Mouse (Mus musculus) liver, adult (tissue): ENCODE measurements around the gene Slfnl1.

Source experiments
- GATA4 ChIP-seq: IDR thresholded peaks from 2 replicates; pipeline ENCODE4 v1.6.1; 2014; ENCODE audit warnings: mild to moderate bottlenecking, low read length; ENCODE audit not compliant: insufficient replicate concordance

Gene Slfnl1

DNA sequence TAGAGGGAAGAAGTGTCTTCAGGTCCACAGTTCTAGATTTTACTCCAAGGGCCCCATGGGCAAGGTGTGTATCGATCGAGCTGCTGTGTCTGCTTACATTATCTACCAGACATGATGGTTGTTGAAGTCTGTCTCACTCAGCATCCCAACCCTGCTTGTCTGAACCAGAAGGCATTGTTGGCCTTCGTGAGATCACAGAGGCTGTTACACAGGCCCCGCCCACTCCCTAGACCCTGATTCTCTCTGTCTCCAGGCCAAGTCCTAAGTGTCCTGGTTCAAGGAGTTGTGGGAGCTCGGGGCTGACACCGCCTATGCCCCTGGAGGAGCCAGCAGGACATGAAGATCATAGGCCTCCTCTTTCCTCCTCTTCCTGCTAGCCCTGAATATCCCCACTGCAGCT is at the start of gene Slfnl1:
Gene Slfnl1, plus strand, starts transcription at position 246 of the 400 bp plus-strand sequence.
- TF ChIP-seq GATA4 = no peak

DNA sequence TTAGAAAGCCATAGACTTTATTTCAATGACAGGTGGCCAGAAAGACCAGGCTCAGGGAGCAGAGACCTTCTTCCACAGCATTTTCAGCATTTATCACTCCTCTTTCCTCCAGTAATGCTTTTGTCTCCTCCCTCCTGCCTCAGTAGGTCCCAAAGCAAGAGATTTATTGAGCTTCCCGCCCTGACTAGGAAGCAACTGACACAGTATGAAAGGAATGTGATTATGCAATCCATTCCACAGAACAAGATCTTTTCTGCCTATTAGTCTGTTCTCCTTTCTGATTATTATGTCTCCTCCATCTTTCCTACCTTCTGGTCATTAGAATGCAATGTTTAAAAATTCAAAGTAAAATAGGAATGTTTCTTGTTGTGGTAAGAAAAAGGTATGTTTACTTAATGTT is 44.3 kb upstream of the Slfnl1 start:
- no peak for TF ChIP-seq GATA4

DNA sequence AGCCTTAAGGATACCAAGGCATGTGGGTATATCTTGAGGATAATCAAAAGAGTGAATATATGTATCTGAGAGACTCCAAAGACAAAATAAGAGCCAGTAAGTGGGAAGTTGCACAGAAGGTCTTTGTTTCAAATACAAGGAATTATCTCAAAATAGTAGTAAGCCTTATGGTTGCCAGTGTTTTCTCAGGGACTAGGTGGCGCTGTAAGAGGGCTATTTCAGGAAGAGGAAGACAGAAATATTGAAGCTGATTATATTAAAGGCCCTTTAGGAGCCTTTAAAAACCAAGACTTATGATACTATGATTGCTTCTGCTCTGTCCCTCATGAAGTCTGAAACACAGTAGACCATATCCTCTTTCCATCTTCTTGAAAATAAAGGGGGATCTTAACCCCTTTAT is 25.1 kb upstream of the Slfnl1 start:
- TF ChIP-seq GATA4 = no peak

DNA sequence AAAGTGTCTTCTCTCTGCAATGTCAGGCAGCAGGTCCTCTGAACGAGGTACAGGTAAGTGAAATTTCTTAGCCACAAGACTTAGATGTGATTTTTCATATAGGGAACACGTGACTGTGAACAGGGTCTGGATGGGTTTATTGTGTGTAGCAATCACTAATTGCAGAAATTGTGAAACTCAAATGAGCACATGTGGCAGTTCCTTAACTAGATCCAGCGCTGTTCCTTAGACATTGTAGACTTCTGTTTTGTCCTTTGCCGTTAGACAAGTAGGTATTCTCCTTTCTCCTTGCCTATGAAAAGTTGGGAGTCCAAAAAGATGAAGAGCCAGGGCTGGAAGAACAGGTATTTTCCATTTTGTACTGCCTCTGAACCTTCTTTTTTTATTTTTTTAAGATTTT is 20.8 kb upstream of the Slfnl1 start:
- TF ChIP-seq GATA4 = no peak

DNA sequence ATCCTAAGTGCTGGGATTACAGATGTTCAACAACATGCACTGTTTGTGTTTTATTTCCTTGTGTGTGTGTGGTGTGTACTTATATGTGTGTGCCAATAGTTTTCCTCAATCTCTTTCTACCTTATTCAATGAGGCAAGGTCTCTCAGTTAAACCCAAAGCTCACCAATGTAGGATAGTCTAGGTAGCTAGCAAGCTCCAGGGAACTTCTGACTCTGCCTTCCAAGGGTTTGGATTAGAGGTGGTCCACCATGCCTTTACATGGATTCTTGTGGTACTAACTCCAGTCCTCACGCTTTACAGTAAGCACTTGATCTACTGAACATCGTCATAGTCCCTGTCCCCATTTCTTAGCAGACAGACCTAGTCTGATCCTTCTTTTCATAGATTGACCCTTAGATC is 17.7 kb upstream of the Slfnl1 start:
- TF ChIP-seq GATA4 = no peak

DNA sequence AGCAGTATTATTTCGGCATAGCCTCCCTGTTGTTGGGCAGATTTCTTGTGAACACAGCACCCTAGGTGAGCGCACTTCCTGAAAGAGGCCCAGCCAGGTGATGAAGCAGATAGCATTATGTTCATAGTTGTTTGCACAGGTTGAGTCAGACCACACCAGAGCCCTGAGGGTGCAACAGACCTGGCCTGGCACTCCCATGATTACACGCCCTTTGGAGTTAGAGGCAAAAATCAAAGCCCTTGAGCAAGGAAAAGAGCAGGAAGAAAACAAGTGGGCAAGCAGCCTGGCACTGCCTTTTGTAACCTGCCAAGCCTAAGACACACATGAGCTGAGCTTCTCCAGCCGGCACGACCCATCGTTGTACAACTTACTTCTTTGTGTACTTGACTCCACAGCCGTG is 15.5 kb upstream of the Slfnl1 start:
- TF ChIP-seq GATA4 = no peak

DNA sequence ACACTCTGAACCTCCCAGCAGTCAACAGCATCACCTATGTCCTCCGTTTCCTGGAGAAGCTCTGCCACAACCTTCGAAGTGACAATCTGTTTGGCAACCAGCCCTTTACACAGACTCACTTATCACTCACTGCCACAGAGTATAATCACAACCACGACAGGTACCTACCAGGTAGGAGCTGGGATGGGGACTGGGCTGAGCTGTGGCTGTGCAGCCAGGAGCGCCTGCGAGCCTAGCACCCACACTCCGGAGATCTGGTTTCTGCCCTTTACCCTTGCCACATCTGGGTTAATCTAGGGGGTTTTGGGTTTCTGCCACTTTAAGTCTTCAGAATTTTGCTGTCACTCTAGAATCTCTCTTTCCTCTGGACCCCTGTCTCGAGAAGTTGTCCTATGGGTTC is 15.1 kb upstream of the Slfnl1 start:
- TF ChIP-seq GATA4 = no peak

DNA sequence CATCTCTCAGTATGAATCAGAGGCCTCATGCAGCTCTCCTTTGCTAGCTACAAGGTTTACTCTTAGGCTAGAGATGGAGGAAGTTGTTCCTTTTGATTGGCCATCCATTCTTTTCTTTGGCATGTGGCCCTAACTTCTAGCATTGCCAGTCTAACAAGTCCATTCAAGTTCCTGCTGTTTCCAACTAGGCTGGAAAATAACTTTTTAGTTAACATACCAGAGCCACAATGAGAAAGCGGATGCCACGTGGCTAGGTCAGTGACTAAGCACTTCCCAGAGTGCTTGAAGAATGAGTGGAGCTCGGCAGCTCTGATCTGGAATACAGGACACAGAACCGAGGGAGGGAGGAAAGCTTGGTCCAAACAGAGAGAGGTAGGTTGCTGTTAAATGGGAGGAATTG is 14.7 kb upstream of the Slfnl1 start:
- no peak for TF ChIP-seq GATA4

DNA sequence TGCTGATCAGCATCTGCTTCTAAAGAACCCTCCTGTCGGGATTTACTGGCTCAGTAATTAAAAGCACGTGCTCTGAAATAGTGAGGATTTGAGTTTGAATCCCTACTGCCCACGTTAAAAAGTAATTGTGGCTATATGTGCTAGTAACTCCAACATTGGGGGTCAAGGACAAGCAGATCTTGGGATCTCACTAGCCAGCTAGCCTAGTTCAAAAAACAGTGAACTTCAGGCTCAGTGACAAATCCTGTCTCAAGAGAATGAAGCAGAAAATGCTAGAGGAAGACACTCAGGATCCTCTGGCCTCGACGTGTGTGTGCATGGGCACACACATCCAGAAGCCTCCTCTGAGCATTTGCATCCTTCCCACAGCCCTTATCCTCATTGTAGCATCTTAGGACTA is 10.3 kb upstream of the Slfnl1 start:
- TF ChIP-seq GATA4 = no peak

DNA sequence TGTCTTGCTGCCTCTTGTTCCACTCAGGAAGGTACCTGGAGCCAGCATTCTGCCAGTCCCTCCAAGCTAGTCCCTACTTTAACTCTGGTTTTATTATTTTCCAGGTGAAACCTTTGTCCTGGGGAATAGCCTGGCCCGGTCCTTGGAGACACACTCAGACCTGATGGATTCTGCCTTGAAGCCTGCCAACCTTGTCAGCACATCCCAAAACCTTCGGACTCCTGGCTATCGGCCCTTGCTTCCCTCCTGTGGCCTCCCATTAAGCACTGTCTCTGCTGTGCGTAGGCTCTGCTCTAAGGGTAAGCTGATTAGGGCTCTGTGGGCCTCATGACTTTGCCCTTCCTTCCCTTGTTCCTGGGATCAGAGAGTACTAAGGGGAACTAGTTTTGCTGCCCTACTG is 9.7 kb upstream of the Slfnl1 start:
- no peak for TF ChIP-seq GATA4

DNA sequence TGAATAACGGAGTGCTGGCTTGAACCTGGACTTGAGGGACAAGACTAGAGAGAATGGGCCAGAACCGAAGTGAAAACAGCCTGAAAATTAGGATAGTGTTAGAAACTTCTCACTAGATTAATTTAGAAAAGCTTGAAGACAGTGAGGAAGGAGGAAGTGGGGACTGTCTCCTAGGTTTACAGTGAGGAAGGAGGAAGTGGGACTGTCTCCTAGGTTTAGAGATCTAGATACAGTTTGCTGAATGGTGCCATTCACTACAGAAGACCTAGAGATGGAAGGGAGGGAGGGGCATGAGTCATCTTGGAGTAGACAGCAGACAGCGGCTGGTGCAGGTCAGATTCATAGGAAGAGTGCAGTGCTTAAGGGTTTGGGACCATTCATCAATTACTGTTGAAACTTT is 8.9 kb upstream of the Slfnl1 start:
- TF ChIP-seq GATA4 = no peak

DNA sequence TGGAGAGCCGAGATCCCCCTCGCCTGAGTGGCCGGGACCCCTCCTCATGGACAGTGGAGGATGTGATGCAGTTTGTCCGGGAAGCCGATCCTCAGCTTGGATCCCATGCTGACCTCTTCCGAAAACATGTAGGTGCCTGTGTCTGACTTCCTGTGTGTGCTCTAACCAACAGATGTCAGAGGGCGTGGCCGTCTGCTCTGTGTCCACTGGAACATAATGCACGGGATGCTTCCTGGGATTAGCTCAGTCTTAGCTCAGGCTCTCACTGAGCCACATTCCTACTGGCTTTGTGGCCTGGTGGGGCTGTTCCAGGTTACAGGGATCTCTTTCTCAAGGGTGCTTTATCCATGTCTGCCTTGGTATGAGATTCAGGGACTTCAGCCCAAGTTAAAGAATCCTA is 3.9 kb upstream of the Slfnl1 start:
- TF ChIP-seq GATA4 = no peak

DNA sequence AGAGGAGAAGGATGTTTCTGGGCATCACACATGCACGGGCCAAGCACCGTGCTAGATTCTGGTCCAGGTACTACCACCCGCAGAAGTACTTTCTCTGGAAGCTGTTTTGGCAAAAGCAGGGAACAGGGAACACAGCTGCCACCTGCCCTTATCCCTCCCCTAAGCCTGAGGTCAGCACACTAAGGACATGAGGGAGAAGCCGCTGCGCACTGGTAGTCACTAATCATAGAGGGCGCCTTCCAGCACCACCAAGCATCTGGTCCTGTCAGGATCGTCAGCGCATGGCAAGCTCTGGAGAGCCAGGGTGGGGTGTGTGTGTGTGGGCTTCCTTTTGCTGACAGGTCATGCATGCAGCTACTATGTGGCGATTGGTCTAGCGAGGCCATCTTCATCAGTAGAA is 6.6 kb downstream of the Slfnl1 start:
- no peak for TF ChIP-seq GATA4

DNA sequence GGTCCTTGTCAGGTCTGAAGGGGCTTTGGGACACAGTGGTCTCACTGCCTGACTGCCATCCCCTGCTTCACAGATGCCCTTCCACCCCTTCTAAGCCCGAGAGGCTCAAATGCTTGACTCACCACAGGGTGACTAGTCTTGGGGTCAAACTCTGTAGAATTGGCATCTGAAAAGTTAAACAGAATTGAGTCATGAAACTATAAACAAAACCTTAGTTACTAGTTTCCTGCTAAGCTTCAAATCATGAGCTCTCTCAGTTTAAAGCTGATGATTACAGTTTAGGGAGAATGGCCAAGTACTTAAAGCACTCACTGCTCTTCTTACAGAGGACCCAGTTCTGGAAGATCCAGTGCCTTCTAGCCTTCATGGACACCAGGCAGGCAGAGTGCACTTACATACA is 12.9 kb downstream of the Slfnl1 start:
- TF ChIP-seq GATA4 = no peak

DNA sequence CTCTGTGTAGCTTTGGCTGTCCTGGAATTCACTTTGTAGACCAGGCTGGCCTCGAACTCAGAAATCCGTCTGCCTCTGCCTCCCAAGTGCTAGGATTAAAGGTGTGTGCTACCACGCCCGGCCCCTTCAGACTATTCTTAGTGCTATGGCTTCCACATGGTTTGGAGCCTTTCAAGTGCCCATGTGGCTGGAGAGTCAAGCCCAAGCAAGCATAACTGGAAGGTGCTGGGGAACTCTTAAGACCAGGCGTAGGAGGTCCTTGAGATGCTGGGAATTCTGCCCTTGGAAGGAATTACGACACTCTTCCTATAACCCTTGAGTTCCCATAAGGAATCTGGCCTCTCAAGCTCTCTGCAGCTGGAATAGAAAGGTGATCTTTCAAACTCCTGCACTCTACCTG is 24.6 kb downstream of the Slfnl1 start:
- no peak for TF ChIP-seq GATA4

DNA sequence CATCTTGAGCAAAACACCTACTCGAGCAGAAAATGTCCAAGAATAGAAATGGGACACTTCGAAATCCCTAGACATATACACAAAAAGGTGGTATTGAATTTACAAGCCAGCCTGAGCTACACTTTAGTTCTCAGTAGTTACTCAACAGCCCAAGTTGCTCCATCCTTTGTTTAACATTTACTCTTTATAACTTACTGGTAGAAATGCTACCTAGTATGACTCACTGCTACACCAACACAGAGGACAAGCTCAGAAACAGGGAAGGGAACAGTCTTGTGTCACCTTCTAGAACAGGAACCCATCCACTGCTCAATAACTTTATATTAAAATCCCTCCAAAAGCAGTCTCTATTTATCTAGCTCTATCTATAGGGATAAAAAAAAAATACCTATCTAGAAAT is 33.7 kb downstream of the Slfnl1 start:
- TF ChIP-seq GATA4 = no peak

DNA sequence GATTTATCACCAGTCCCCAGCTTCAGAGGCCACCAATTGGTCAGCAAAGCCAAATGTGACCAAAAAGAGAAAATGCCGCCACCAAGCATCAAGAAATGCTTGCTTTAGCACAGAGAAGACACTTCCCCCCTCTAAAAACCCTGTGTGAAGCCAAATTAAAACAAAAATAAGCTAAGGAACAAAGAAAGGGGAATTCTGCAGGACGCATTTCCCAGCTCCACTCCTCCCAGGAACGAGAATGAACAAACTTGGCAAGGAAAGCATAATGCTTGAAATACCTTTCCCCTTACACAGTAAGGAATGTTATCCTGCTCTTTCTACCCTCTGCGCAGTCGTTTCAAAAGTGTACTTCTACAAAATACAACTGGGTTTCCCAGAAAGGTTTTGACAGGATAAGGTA is 36.0 kb downstream of the Slfnl1 start:
- TF ChIP-seq GATA4 = no peak

DNA sequence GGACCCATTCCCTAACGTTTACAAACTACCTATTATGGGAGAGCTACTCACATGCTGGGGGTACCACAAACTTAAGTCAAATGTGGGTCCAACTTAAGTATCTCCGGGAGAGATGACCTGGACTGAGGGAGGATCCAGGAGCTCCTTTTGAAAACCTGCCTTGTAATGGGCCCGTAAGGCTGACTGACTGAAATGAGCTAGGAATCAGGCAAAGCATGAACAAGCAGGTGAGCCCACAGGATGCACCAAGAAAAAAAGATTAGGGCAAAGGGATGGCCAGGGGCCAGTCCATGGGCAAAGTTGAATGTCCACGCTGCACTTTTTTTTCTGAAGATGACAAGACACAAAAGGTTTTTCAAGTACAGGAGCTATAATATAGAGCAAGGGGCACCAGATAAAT is 37.0 kb downstream of the Slfnl1 start:
- TF ChIP-seq GATA4 = no peak

DNA sequence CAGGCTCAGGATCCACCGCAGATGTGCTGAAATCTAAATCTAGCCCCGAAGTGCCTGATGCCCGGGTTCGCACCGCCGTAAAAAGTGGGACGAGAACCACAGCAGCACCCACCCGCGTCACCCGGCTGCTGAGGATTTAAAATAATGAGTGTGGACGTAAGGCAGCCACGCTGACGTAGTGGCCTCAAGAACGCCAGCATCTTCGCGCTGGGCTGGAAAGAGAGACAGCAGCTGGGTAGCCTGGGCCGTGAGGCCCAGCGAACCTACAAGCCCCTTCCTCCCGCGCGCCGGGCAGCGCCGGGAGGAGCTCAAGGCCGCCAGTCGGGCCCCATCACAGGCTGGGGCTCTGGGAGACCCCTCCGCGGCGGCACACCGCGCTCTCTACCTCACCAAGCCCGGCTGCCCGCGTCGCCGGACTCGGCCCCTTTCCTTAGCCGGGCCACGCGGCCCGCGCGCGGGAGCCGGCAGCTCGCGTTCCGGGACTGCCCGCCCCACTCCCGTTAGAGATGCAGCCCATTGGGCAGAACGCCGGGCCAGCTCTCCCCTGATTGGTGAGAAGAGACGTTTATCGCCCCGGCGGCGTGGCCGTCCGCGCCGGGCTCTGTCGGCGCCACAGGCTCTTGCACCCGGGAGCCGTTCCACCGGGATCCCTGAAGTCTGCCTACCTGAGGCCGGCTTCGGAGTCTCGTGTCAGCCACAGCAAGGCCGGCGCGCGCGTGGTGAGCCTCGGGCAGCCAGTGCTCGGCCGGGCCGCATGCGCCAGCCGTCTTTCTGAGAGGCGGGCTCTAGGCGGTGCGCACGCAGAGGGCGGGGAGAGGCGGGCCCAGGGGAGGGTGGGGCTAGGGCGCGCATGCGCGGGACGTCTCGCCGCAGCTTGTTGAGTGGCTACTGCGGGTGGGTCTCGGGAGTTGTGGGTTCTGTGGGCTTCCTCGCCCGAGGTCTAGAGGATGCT is 37.7 kb downstream of the Slfnl1 start, which contains the start of gene Ctps:
Gene Ctps, minus strand, starts transcription at position 791 of the 952 bp plus-strand sequence.
- TF ChIP-seq GATA4 = peak; percentile 61; the same call in 1 of the 2 replicates
